Mouse (Mus musculus) adrenal gland, postnatal 25 days (tissue): ENCODE measurements around the gene Fnbp1. TPM values are rescaled to one million over a fixed set of nuclear protein-coding genes. Genes with fewer than 3 reads are reported as not detected.
A peak's percentile ranks its signal among the peaks of the same experiment; 100 is the strongest.

Experiments used
- DNase-seq: peaks from one replicate; pipeline ENCODE4 v3.0.0; 2021; ENCODE audit warnings: mixed read lengths
- total RNA-seq: library from RNA; stranded (reverse); gene quantifications from 2 replicates; pipeline ENCODE4 v1.2.3, GENCODE M21; 2021

The Fnbp1 gene
- total RNA-seq, 1 experiment from 2014 or later = 66.0 TPM

GRCm38 (mm10) chr2:31067696-31068245, 74.0 kb downstream of the Fnbp1 start:
- no peak for DNase-seq

GRCm38 (mm10) chr2:31067059-31067595, 74.7 kb downstream of the Fnbp1 start:
- DNase-seq = no peak

GRCm38 (mm10) chr2:31066019-31066789, 75.6 kb downstream of the Fnbp1 start:
- DNase-seq = no peak

GRCm38 (mm10) chr2:31061868-31062628, 79.8 kb downstream of the Fnbp1 start:
- DNase-seq = no peak

- DNase-seq = no peak
These were observed 80.7 kb downstream of the Fnbp1 start for GRCm38 (mm10) chr2:31060787-31061730.

- no peak for DNase-seq
These were observed 81.5 kb downstream of the Fnbp1 start for GRCm38 (mm10) chr2:31060271-31060670.

GRCm38 (mm10) chr2:31058443-31058842, 83.4 kb downstream of the Fnbp1 start:
- DNase-seq = no peak

GRCm38 (mm10) chr2:31057549-31058177, 84.1 kb downstream of the Fnbp1 start:
- peak; percentile 38 for DNase-seq

- no peak for DNase-seq
These were observed 85.7 kb downstream of the Fnbp1 start for GRCm38 (mm10) chr2:31056070-31056469.

GRCm38 (mm10) chr2:31053851-31054340, 87.9 kb downstream of the Fnbp1 start:
- no peak for DNase-seq

GRCm38 (mm10) chr2:31053426-31053825, 88.4 kb downstream of the Fnbp1 start:
- DNase-seq = no peak

- no peak for DNase-seq
These were observed 89.4 kb downstream of the Fnbp1 start for GRCm38 (mm10) chr2:31052441-31052840.

GRCm38 (mm10) chr2:31048037-31048436, 93.8 kb downstream of the Fnbp1 start:
- no peak for DNase-seq

- DNase-seq = no peak
These were observed 98.0 kb downstream of the Fnbp1 start for GRCm38 (mm10) chr2:31043856-31044255.

- no peak for DNase-seq
These were observed 98.9 kb downstream of the Fnbp1 start for GRCm38 (mm10) chr2:31042881-31043280.

GRCm38 (mm10) chr2:31041386-31041785, 100.4 kb downstream of the Fnbp1 start:
- DNase-seq = peak; percentile 61

GRCm38 (mm10) chr2:31040487-31040886, 101.3 kb downstream of the Fnbp1 start:
- no peak for DNase-seq

- no peak for DNase-seq
These were observed 101.8 kb downstream of the Fnbp1 start for GRCm38 (mm10) chr2:31040043-31040442.

- no peak for DNase-seq
These were observed 105.0 kb downstream of the Fnbp1 start for GRCm38 (mm10) chr2:31036811-31037210.

GRCm38 (mm10) chr2:31031972-31032371, 109.8 kb downstream of the Fnbp1 start:
- DNase-seq = no peak

GRCm38 (mm10) chr2:31026642-31027041, 115.2 kb downstream of the Fnbp1 start:
- DNase-seq = no peak
